Mouse (Mus musculus) gastrocnemius, postnatal 10 days (tissue): ENCODE results near the gene Ndufb4. TPM values are rescaled to one million over a fixed set of nuclear protein-coding genes. Genes with fewer than 3 reads are reported as not detected.

ENCODE experiments used
- DNase-seq: peaks from one replicate; pipeline ENCODE4 v3.0.0; 2021; ENCODE audit warnings: mixed read lengths
- total RNA-seq, 2 experiments: library from RNA; stranded (reverse); gene quantifications; 2 replicates each; pipeline ENCODE4 v1.2.3; 2021

Gene Ndufb4
- total RNA-seq, 2 experiments from 2014 or later, result 150 to 158 TPM

GRCm38 (mm10) chr16:37635095-37635494 lies 19.2 kb downstream of the Ndufb4 start:
- no peak for DNase-seq

- no peak for DNase-seq
Measured at GRCm38 (mm10) chr16:37634578-37634977, 19.7 kb downstream of the Ndufb4 start.

- no peak for DNase-seq
Measured at GRCm38 (mm10) chr16:37629011-37629410, 25.2 kb downstream of the Ndufb4 start.

GRCm38 (mm10) chr16:37628336-37628735 lies 25.9 kb downstream of the Ndufb4 start:
- no peak for DNase-seq

- no peak for DNase-seq
Measured at GRCm38 (mm10) chr16:37626388-37626949, 27.8 kb downstream of the Ndufb4 start.

- no peak for DNase-seq
Measured at GRCm38 (mm10) chr16:37622919-37623318, 31.3 kb downstream of the Ndufb4 start.

- DNase-seq, result no peak
Measured at GRCm38 (mm10) chr16:37622403-37622802, 31.9 kb downstream of the Ndufb4 start.

GRCm38 (mm10) chr16:37617695-37618094 lies 36.6 kb downstream of the Ndufb4 start:
- no peak for DNase-seq

GRCm38 (mm10) chr16:37616104-37616503 lies 38.1 kb downstream of the Ndufb4 start:
- no peak for DNase-seq

GRCm38 (mm10) chr16:37615429-37615828 lies 38.8 kb downstream of the Ndufb4 start:
- DNase-seq, result no peak

- DNase-seq, result no peak
Measured at GRCm38 (mm10) chr16:37614540-37614939, 39.7 kb downstream of the Ndufb4 start.

- DNase-seq, result no peak
Measured at GRCm38 (mm10) chr16:37612013-37612412, 42.2 kb downstream of the Ndufb4 start.

- no peak for DNase-seq
Measured at GRCm38 (mm10) chr16:37611072-37611471, 43.2 kb downstream of the Ndufb4 start.

GRCm38 (mm10) chr16:37610333-37610732 lies 43.9 kb downstream of the Ndufb4 start:
- no peak for DNase-seq

GRCm38 (mm10) chr16:37604243-37604642 lies 50.0 kb downstream of the Ndufb4 start:
- DNase-seq, result no peak

- DNase-seq, result no peak
Measured at GRCm38 (mm10) chr16:37603431-37603830, 50.8 kb downstream of the Ndufb4 start.

- no peak for DNase-seq
Measured at GRCm38 (mm10) chr16:37599326-37599725, 54.9 kb downstream of the Ndufb4 start.

- DNase-seq, result no peak
Measured at GRCm38 (mm10) chr16:37598463-37598862, 55.8 kb downstream of the Ndufb4 start.

GRCm38 (mm10) chr16:37597412-37597811 lies 56.8 kb downstream of the Ndufb4 start:
- no peak for DNase-seq

Other genes starting within 250 kb of the Ndufb4 start
- 1 to 10 TPM; 8.1 to 9.4 TPM for gene Gtf2e1, start 114.7 kb downstream of the Ndufb4 start, total RNA-seq
- gene Rabl3, start 114.6 kb downstream of the Ndufb4 start, total RNA-seq, result 10 to 100 TPM in 1 of 2 experiments, 1 to 10 TPM in 1; 7.4 to 10.0 TPM
- gene Hgd, start 74.3 kb downstream of the Ndufb4 start, total RNA-seq, result under 1 TPM; 0.20 to 0.56 TPM
- gene Fstl1, start 122.4 kb upstream of the Ndufb4 start, total RNA-seq, result 100 to 1,000 TPM; 329 to 424 TPM
- gene Gm36028, start 206.7 kb upstream of the Ndufb4 start, total RNA-seq, result under 1 TPM; 0.21 to 0.38 TPM
- 10 to 100 TPM; 50.9 to 53.6 TPM for gene Lrrc58, start 213.9 kb upstream of the Ndufb4 start, total RNA-seq